Mouse (Mus musculus): ENCODE results near the gene Rpap2. TPM values are rescaled to one million over a fixed set of nuclear protein-coding genes. Genes with fewer than 3 reads are reported as not detected.

Gene Rpap2
- polyA plus RNA-seq, 1 experiment from 2014 or later = 16.6 TPM

- no peaks in the 10 kb centered on the region for H3K9me3 ChIP-seq (replicated peaks; ENCODE audit: control insufficient read depth, low read length)
- H3K27me3 ChIP-seq (ENCODE audit: control insufficient read depth, insufficient read depth, low read length) = no peaks in the 10 kb centered on the region
- no peak overlapping the region for H3K4me2 ChIP-seq
- H3K9ac ChIP-seq (ENCODE audit: low read depth, low read length) = no peak overlapping the region
- H3K36me3 ChIP-seq (ENCODE audit: control insufficient read depth, insufficient read depth, low read length) = peaks cover 2% of the 10 kb centered on the region; the same call in 1 of the 2 replicates
- ATAC-seq (replicated peaks; ENCODE audit: insufficient number of reproducible peaks, low FRiP score, low TSS enrichment) = no peak
- 82% methylated on average over 6 of the region's 6 CpGs for WGBS (ENCODE audit: insufficient replicate concordance)
- H3K27ac ChIP-seq (ENCODE audit: low read depth, low read length) = no peak overlapping the region
- H3K4me3 ChIP-seq (ENCODE audit: low read depth, low read length) = no peak overlapping the region
- no peaks in the 10 kb centered on the region for H3K4me1 ChIP-seq (ENCODE audit: control insufficient read depth, insufficient read depth, low read length)
These were observed 20.8 kb downstream of the Rpap2 start for GRCm38 (mm10) chr5:107617986-107618385.

- H3K4me2 ChIP-seq = no peak overlapping the region
- no peaks in the 10 kb centered on the region for H3K9me3 ChIP-seq (replicated peaks; ENCODE audit: control insufficient read depth, low read length)
- no peak overlapping the region for H3K4me3 ChIP-seq (ENCODE audit: low read depth, low read length)
- 80% methylated on average over 3 of the region's 3 CpGs for WGBS (ENCODE audit: insufficient replicate concordance)
- H3K36me3 ChIP-seq (ENCODE audit: control insufficient read depth, insufficient read depth, low read length) = peaks cover 2% of the 10 kb centered on the region; the same call in 1 of the 2 replicates
- H3K27me3 ChIP-seq (ENCODE audit: control insufficient read depth, insufficient read depth, low read length) = no peaks in the 10 kb centered on the region
- H3K27ac ChIP-seq (ENCODE audit: low read depth, low read length) = no peak overlapping the region
- H3K4me1 ChIP-seq (ENCODE audit: control insufficient read depth, insufficient read depth, low read length) = no peaks in the 10 kb centered on the region
- no peak overlapping the region for H3K9ac ChIP-seq (ENCODE audit: low read depth, low read length)
- no peak for ATAC-seq (replicated peaks; ENCODE audit: insufficient number of reproducible peaks, low FRiP score, low TSS enrichment)
These were observed 24.2 kb downstream of the Rpap2 start for GRCm38 (mm10) chr5:107621327-107621726.

- no peak for ATAC-seq (replicated peaks; ENCODE audit: insufficient number of reproducible peaks, low FRiP score, low TSS enrichment)
- Histone ChIP-seq H3K9me3 (replicated peaks; ENCODE audit: control insufficient read depth, low read length) (no peaks in the 10 kb centered on the region), H3K27ac (ENCODE audit: low read depth, low read length) (no peak overlapping the region), H3K4me3 (ENCODE audit: low read depth, low read length) (no peak overlapping the region), H3K4me1 (ENCODE audit: control insufficient read depth, insufficient read depth, low read length) (no peaks in the 10 kb centered on the region), H3K27me3 (ENCODE audit: control insufficient read depth, insufficient read depth, low read length) (no peaks in the 10 kb centered on the region), H3K4me2 (no peak overlapping the region), H3K36me3 (ENCODE audit: control insufficient read depth, insufficient read depth, low read length) (0 out of 2 replicates have a peak, but pooled peaks cover 2% of the 10 kb centered on the region), H3K9ac (ENCODE audit: low read depth, low read length) (no peak overlapping the region)
- 91% methylated on average over 4 of the region's 4 CpGs for WGBS (ENCODE audit: insufficient replicate concordance)
These were observed 36.5 kb downstream of the Rpap2 start for GRCm38 (mm10) chr5:107633651-107634050.

- H3K9ac ChIP-seq (ENCODE audit: low read depth, low read length) = no peak overlapping the region
- no peaks in the 10 kb centered on the region for H3K4me1 ChIP-seq (ENCODE audit: control insufficient read depth, insufficient read depth, low read length)
- ATAC-seq (replicated peaks; ENCODE audit: insufficient number of reproducible peaks, low FRiP score, low TSS enrichment) = no peak
- no peak overlapping the region for H3K27ac ChIP-seq (ENCODE audit: low read depth, low read length)
- no peak overlapping the region for H3K4me3 ChIP-seq (ENCODE audit: low read depth, low read length)
- no peaks in the 10 kb centered on the region; the same call in none of the 2 replicates for H3K36me3 ChIP-seq (ENCODE audit: control insufficient read depth, insufficient read depth, low read length)
- no peak overlapping the region for H3K4me2 ChIP-seq
- H3K9me3 ChIP-seq (replicated peaks; ENCODE audit: control insufficient read depth, low read length) = no peaks in the 10 kb centered on the region
- H3K27me3 ChIP-seq (ENCODE audit: control insufficient read depth, insufficient read depth, low read length) = no peaks in the 10 kb centered on the region
- 41% methylated on average over 1 of the region's 1 CpGs for WGBS (ENCODE audit: insufficient replicate concordance)
These were observed 39.9 kb downstream of the Rpap2 start for GRCm38 (mm10) chr5:107637106-107637505.

- H3K27ac ChIP-seq (ENCODE audit: low read depth, low read length) = no peak overlapping the region
- no peaks in the 10 kb centered on the region for H3K9me3 ChIP-seq (replicated peaks; ENCODE audit: control insufficient read depth, low read length)
- no peak overlapping the region for H3K9ac ChIP-seq (ENCODE audit: low read depth, low read length)
- no peak for ATAC-seq (replicated peaks; ENCODE audit: insufficient number of reproducible peaks, low FRiP score, low TSS enrichment)
- no peaks in the 10 kb centered on the region for H3K27me3 ChIP-seq (ENCODE audit: control insufficient read depth, insufficient read depth, low read length)
- H3K36me3 ChIP-seq (ENCODE audit: control insufficient read depth, insufficient read depth, low read length) = no peaks in the 10 kb centered on the region; the same call in none of the 2 replicates
- H3K4me3 ChIP-seq (ENCODE audit: low read depth, low read length) = no peak overlapping the region
- H3K4me2 ChIP-seq = no peak overlapping the region
- H3K4me1 ChIP-seq (ENCODE audit: control insufficient read depth, insufficient read depth, low read length) = no peaks in the 10 kb centered on the region
- 81% methylated on average over 8 of the region's 8 CpGs for WGBS (ENCODE audit: insufficient replicate concordance)
These were observed 41.2 kb downstream of the Rpap2 start for GRCm38 (mm10) chr5:107638366-107638765.

GRCm38 (mm10) chr5:107644595-107644994 lies 47.4 kb downstream of the Rpap2 start:
- Histone ChIP-seq H3K4me3 (ENCODE audit: low read depth, low read length) (no peak overlapping the region), H3K27ac (ENCODE audit: low read depth, low read length) (no peak overlapping the region), H3K27me3 (ENCODE audit: control insufficient read depth, insufficient read depth, low read length) (no peaks in the 10 kb centered on the region), H3K9ac (ENCODE audit: low read depth, low read length) (no peak overlapping the region), H3K4me2 (no peak overlapping the region), H3K9me3 (replicated peaks; ENCODE audit: control insufficient read depth, low read length) (no peaks in the 10 kb centered on the region), H3K4me1 (ENCODE audit: control insufficient read depth, insufficient read depth, low read length) (peaks cover 4% of the 10 kb centered on the region; the same call in 1 of the 2 replicates), H3K36me3 (ENCODE audit: control insufficient read depth, insufficient read depth, low read length) (no peaks in the 10 kb centered on the region; the same call in none of the 2 replicates)
- ATAC-seq (replicated peaks; ENCODE audit: insufficient number of reproducible peaks, low FRiP score, low TSS enrichment) = no peak
- WGBS (ENCODE audit: insufficient replicate concordance) = 61% methylated on average over 2 of the region's 2 CpGs

GRCm38 (mm10) chr5:107645935-107646334 lies 48.8 kb downstream of the Rpap2 start:
- H3K27me3 ChIP-seq (ENCODE audit: control insufficient read depth, insufficient read depth, low read length) = no peaks in the 10 kb centered on the region

GRCm38 (mm10) chr5:107647580-107647979 lies 50.4 kb downstream of the Rpap2 start:
- H3K36me3 ChIP-seq (ENCODE audit: control insufficient read depth, insufficient read depth, low read length) = no peaks in the 10 kb centered on the region
- H3K4me1 ChIP-seq (ENCODE audit: control insufficient read depth, insufficient read depth, low read length) = peaks cover 4% of the 10 kb centered on the region; the same call in 1 of the 2 replicates
- no peaks in the 10 kb centered on the region for H3K27me3 ChIP-seq (ENCODE audit: control insufficient read depth, insufficient read depth, low read length)
- H3K9me3 ChIP-seq (replicated peaks; ENCODE audit: control insufficient read depth, low read length) = no peaks in the 10 kb centered on the region
- H3K4me2 ChIP-seq = no peak overlapping the region
- no peak for ATAC-seq (replicated peaks; ENCODE audit: insufficient number of reproducible peaks, low FRiP score, low TSS enrichment)
- H3K4me3 ChIP-seq (ENCODE audit: low read depth, low read length) = no peak overlapping the region
- H3K9ac ChIP-seq (ENCODE audit: low read depth, low read length) = no peak overlapping the region
- 80% methylated on average over 4 of the region's 4 CpGs for WGBS (ENCODE audit: insufficient replicate concordance)
- H3K27ac ChIP-seq (ENCODE audit: low read depth, low read length) = no peak overlapping the region

More at GRCm38 (mm10) chr5:107645935-107646334, 48.8 kb downstream of the Rpap2 start:
- no peaks in the 10 kb centered on the region for H3K9me3 ChIP-seq (replicated peaks; ENCODE audit: control insufficient read depth, low read length)
- no peak overlapping the region for H3K27ac ChIP-seq (ENCODE audit: low read depth, low read length)
- ATAC-seq (replicated peaks; ENCODE audit: insufficient number of reproducible peaks, low FRiP score, low TSS enrichment) = no peak
- H3K4me1 ChIP-seq (ENCODE audit: control insufficient read depth, insufficient read depth, low read length) = peaks cover 4% of the 10 kb centered on the region; the same call in 1 of the 2 replicates
- H3K4me3 ChIP-seq (ENCODE audit: low read depth, low read length) = no peak overlapping the region
- H3K4me2 ChIP-seq = no peak overlapping the region
- H3K36me3 ChIP-seq (ENCODE audit: control insufficient read depth, insufficient read depth, low read length) = no peaks in the 10 kb centered on the region; the same call in none of the 2 replicates
- no peak overlapping the region for H3K9ac ChIP-seq (ENCODE audit: low read depth, low read length)
- 83% methylated on average over 2 of the region's 2 CpGs for WGBS (ENCODE audit: insufficient replicate concordance)

- Histone ChIP-seq H3K9ac (ENCODE audit: low read depth, low read length) (no peak overlapping the region), H3K27ac (ENCODE audit: low read depth, low read length) (no peak overlapping the region), H3K9me3 (replicated peaks; ENCODE audit: control insufficient read depth, low read length) (no peaks in the 10 kb centered on the region), H3K4me3 (ENCODE audit: low read depth, low read length) (no peak overlapping the region), H3K4me1 (ENCODE audit: control insufficient read depth, insufficient read depth, low read length) (peaks cover 4% of the 10 kb centered on the region; the same call in 1 of the 2 replicates), H3K4me2 (no peak overlapping the region), H3K27me3 (ENCODE audit: control insufficient read depth, insufficient read depth, low read length) (no peaks in the 10 kb centered on the region), H3K36me3 (ENCODE audit: control insufficient read depth, insufficient read depth, low read length) (no peaks in the 10 kb centered on the region)
- WGBS (ENCODE audit: insufficient replicate concordance) = 66% methylated on average over 5 of the region's 5 CpGs
- ATAC-seq (replicated peaks; ENCODE audit: insufficient number of reproducible peaks, low FRiP score, low TSS enrichment) = no peak
These were observed 51.5 kb downstream of the Rpap2 start for GRCm38 (mm10) chr5:107648552-107649125.

Data from heart, embryonic 11.5 days (tissue).